Mouse (Mus musculus) left cerebral cortex, adult 2 months (tissue): Measurements from ENCODE around the gene Gabrb1. TPM values are rescaled to one million over a fixed set of nuclear protein-coding genes. Genes with fewer than 3 reads are reported as not detected.

Experiments used
- DNase-seq, 2 experiments: peaks; one replicate each; pipeline ENCODE4 v3.0.0; 2021 to 2022; ENCODE audit warnings: low spot score in 2 of 2, mixed read lengths in 1 of 2; ENCODE audit errors: extremely low spot score in 1 of 2
- H3K27ac ChIP-seq: fragments of 200-600 bp; 2 replicates; pipeline ENCODE4 v1.8.1; 2022
- H3K4me3 ChIP-seq: fragments of 200-600 bp; 2 replicates; pipeline ENCODE4 v1.8.1; 2022
- CTCF ChIP-seq: fragments of 200-600 bp; IDR thresholded peaks from 2 replicates; pipeline ENCODE4 v1.8.1; 2022; ENCODE audit warnings: antibody characterized with exemption, mild to moderate bottlenecking, moderate library complexity
- intact Hi-C: fragments of 180-260 bp; cut with DNase I; formaldehyde crosslinking; loops from one replicate; pipeline ENCODE4 v1.15.1; 2025
- total RNA-seq, 2 experiments: library from RNA; stranded (reverse); gene quantifications; 2 replicates each; pipeline ENCODE4 v1.2.3; 2021

The Gabrb1 gene
- total RNA-seq, 2 experiments from 2014 or later, result 92.5 to 95.1 TPM

DNA sequence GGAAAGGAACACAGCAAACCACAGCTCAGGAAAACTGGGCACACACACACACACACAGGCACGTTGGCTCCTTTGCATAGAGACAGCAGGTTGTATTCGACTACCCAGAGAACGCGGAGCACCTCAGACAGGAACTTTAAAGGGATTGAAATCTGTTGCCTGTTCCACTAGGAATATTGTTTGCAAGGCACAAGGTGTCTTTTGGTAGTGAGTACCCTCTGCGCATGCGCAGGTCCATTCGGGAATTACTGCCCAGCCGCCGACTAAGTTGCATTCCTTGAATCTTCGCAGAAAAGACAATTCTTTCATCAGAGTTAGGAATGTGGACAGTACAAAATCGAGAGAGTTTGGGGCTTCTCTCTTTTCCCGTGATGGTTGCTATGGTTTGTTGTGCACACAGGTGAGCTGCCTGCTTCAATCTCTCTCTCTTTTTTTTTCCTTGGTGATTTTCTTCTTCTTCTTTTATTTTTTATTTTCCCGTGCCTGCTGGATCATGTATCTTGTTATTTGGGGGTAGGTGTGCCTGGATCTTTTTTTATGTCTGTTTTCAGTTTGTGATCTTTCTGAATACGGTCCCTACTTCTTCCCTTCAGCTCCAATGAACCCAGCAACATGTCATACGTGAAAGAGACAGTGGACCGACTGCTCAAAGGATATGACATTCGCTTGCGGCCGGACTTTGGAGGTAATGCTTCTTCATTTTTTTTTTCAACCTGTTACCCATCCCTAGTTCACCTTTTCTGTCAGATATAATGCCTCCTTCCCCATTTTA lies 42.0 kb downstream of the Gabrb1 start:
- intact Hi-C loops, result loop anchor here (5.0 kb wide), 2 partner anchors 43 to 392 kb away; partner anchors contain the start of genes Gabra4 and Gabrb1
- peak; percentile 77 to 78 for DNase-seq
- Histone ChIP-seq H3K4me3 (peak overlapping the region; percentile 78), H3K27ac (peak overlapping the region; percentile 77)
- TF ChIP-seq CTCF, result no peak

DNA sequence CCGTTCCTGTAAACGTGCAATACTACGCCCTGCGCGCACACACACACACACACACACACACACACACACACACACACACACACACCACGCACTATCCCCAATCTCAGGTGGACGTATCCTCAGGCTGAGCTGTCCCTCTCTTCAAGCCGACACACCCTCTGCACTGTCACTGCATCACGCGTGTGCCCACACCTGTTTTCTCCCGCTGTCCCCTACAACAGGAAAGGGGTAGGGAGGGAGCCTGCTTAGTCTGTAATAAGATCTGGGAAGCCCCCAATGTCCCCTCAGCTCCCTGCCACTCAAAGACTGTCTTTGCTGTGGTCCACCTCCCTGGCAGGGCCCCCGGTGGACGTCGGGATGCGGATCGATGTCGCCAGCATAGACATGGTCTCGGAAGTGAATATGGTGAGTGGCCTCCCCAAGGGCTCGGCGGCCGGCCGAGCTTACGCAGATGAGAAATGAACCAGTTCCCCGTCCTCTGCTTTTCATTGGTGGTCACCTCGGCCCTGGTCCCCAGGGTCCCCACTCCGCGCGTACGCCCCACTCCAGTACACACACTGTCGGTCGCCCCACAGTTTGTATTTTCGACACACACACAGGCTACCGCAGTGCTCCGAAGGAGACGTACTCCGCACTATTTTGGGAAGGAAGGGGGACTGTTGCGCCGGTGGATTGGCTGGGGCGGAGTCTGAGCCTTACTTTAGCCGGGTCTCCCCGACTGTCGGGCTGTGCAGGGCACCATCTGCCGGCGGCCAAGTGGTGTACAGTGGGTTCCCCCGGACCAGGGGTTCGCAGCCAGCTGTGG lies 42.8 kb downstream of the Gabrb1 start:
- intact Hi-C loops, result loop anchor here (5.0 kb wide), 2 partner anchors 43 to 392 kb away; partner anchors contain the start of genes Gabra4 and Gabrb1
- H3K27ac ChIP-seq, result peak overlapping the region; percentile 91
- peak; percentile 71 to 74 for DNase-seq
- H3K4me3 ChIP-seq, result peak overlapping the region; percentile 78
- peak; percentile 46 for TF ChIP-seq CTCF

- Histone ChIP-seq H3K27ac (peak overlapping the region; percentile 91), H3K4me3 (peak overlapping the region; percentile 78)
- TF ChIP-seq CTCF, result no peak
- DNase-seq, result no peak
- intact Hi-C loops, result loop anchor here (5.0 kb wide), 2 partner anchors 44 to 391 kb away; partner anchors contain the start of genes Gabra4 and Gabrb1
These were observed 43.3 kb downstream of the Gabrb1 start for GRCm38 (mm10) chr5:71701273-71701614.

GRCm38 (mm10) chr5:71732931-71733792 lies 75.2 kb downstream of the Gabrb1 start:
- H3K27ac ChIP-seq, result peak overlapping the region; percentile 45
- no peak overlapping the region for H3K4me3 ChIP-seq
- intact Hi-C loops, result no loop called here
- no peak for DNase-seq
- no peak for TF ChIP-seq CTCF

DNA sequence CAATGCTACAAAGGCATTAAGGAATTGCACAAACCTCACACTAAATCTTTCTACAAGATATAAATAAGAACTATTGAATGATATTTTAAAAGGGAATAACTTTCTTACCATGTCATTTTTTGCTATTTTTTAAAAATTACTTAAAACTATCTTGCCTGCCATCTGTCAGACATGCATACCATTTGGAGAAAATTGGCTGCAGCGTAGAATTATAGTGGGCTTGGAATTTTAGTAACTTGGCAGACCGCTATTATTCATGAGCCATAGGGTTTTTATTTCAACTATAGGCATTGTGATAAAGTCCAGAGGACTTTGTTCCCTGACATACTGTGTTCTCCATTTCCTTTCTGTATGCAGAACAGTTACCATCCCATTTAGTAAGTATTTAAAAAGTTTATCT lies 89.5 kb downstream of the Gabrb1 start:
- intact Hi-C loops, result no loop called here
- DNase-seq, result no peak
- no peak for TF ChIP-seq CTCF
- no peak overlapping the region for H3K4me3 ChIP-seq
- no peak overlapping the region for H3K27ac ChIP-seq

GRCm38 (mm10) chr5:71753966-71754365 lies 96.1 kb downstream of the Gabrb1 start:
- DNase-seq, result no peak
- Histone ChIP-seq H3K27ac (no peak overlapping the region), H3K4me3 (no peak overlapping the region)
- TF ChIP-seq CTCF, result no peak
- intact Hi-C loops, result no loop called here

DNA sequence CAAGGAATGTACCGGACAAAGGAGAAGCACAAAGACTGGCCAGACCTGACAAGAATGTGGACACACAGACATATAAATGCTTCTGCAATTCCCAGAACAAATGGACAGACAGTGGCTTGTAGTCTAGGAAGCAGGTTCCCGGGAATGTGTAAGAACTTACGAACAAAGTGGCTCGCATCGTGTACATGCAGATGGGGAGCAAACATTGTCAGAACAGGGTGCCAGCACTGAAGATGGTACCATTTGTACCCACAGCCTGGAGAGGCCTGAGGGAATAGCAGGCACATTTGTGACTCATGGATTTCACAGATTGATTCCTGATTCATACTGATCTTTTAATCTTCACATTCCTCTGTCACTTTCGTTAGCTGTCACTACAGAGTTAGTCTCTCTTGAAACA lies 103.2 kb downstream of the Gabrb1 start:
- no peak for DNase-seq
- Histone ChIP-seq H3K4me3 (no peak overlapping the region), H3K27ac (no peak overlapping the region)
- intact Hi-C loops, result no loop called here
- TF ChIP-seq CTCF, result no peak

GRCm38 (mm10) chr5:71781514-71782179 lies 123.7 kb downstream of the Gabrb1 start:
- Histone ChIP-seq H3K27ac (no peak overlapping the region), H3K4me3 (no peak overlapping the region)
- DNase-seq, result no peak
- no peak for TF ChIP-seq CTCF
- intact Hi-C loops, result no loop called here

- no peak for TF ChIP-seq CTCF
- DNase-seq, result no peak
- H3K4me3 ChIP-seq, result no peak overlapping the region
- intact Hi-C loops, result no loop called here
- no peak overlapping the region for H3K27ac ChIP-seq
These were observed 164.9 kb downstream of the Gabrb1 start for GRCm38 (mm10) chr5:71822862-71823261.

DNA sequence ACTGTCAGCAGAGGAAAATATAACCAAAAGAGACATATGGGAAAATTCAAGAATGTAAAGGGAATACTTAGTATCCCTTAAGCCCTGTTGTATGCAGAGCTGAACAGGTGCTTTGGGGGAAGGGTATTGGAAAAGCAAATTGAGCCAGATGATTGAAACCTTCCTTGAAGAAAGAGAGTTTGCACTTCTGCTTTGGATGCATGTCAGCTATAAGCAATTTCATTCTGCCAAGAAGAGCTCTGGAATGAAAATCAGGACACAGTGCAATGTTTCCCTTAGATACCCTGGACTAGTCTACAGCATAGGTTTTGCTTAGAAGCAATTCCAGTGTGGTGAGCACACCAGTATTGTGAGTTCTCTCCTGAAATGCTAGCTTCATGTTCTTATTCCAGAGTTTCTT lies 170.4 kb downstream of the Gabrb1 start:
- H3K27ac ChIP-seq, result peak overlapping the region; percentile 75
- no peak for TF ChIP-seq CTCF
- DNase-seq, result no peak
- intact Hi-C loops, result no loop called here
- H3K4me3 ChIP-seq, result no peak overlapping the region

- Histone ChIP-seq H3K4me3 (no peak overlapping the region), H3K27ac (peak overlapping the region; percentile 75)
- intact Hi-C loops, result no loop called here
- no peak for TF ChIP-seq CTCF
- peak in 1 of 2 experiments; percentile 15 for DNase-seq
These were observed 171.1 kb downstream of the Gabrb1 start for GRCm38 (mm10) chr5:71828996-71829395.
